Mouse (Mus musculus) embryo, embryonic 10 days (tissue): ENCODE measurements at regions not wholly inside any gene's neighbourhood (a gene's known extent, or its start where the extent isn't known, plus 50 kb on each side); places are given as distances from the start of the nearest gene placed in this dataset.
A peak's percentile ranks its signal among the peaks of the same experiment; 100 is the strongest.

ENCODE experiments used
- DNase-seq: peaks from one replicate; pipeline ENCODE4 v3.0.0-alpha.2; 2015; ENCODE audit warnings: low spot score

GRCm38 (mm10) chrX:61046700-61047099 lies 138.7 kb downstream of the Cdr1 start:
- peak; percentile 66 for DNase-seq

GRCm38 (mm10) chrX:61043147-61043546 lies 142.2 kb downstream of the Cdr1 start:
- no peak for DNase-seq
